Mouse (Mus musculus) ES-Bruce4 (cell line): ENCODE measurements around the gene C4b.
"Not testable (repeated sequence)": the region's sequence is repeated elsewhere in the genome, so short reads cannot be mapped to it uniquely, and the experiment has no call there.

Experiments used
- CTCF ChIP-seq: IDR thresholded peaks from one replicate; pipeline ENCODE4 v1.8.1; 2011; ENCODE audit warnings: low read depth, low read length
- EP300 ChIP-seq: IDR thresholded peaks from 2 replicates; pipeline ENCODE4 v1.6.1; 2011; ENCODE audit warnings: low read depth, low read length; ENCODE audit not compliant: insufficient read depth

DNA sequence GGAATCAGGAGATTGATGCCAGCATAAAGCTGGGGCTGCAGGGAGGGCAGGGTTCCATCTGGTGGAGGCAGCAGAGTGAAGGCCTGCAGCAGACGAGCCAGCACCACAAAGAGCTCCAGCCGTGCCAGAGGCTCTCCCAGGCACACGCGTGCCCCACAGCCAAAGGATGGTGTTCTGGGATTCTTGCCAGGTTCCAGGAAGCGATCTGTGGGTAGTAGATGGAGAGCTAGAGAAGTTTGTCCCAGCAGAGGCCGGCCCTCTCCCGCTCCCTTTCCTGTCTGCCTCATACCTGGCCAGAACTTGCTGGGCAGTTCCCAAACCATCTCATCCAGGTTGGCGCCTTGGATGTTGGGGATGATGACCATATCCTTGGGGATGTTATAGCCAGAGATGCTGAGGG lies 23.8 kb downstream of the C4b start:
- TF ChIP-seq CTCF, EP300: not testable (repeated sequence)
